Mouse (Mus musculus): Measurements from ENCODE around the gene Ccdc186. TPM values are rescaled to one million over a fixed set of nuclear protein-coding genes. Genes with fewer than 3 reads are reported as not detected.

Ccdc186 gene
- total RNA-seq (2023): 10 to 100 TPM; 25.7 to 26.7 TPM

GRCm38 (mm10) chr19:56821798-56822447 is at the start of gene Ccdc186:
Gene Ccdc186 (minus strand): TSS chr19:56822190.

GRCm38 (mm10) chr19:56826047-56826631 is 4.1 kb upstream of the Ccdc186 start, which contains the start of gene Tdrd1:
Gene Tdrd1 (plus strand): TSS chr19:56826209.

Other genes starting within 250 kb of the Ccdc186 start
- under 1 TPM; 0.11 to 0.42 TPM for gene Adrb1, start 100.0 kb downstream of the Ccdc186 start, total RNA-seq (2023)
- not detected for gene Tdrd1, start 4.0 kb upstream of the Ccdc186 start, total RNA-seq (2023)
- gene Vwa2, start 52.1 kb upstream of the Ccdc186 start, total RNA-seq (2023): not detected
- gene Afap1l2, start 186.0 kb upstream of the Ccdc186 start, total RNA-seq (2023): not detected